Mouse (Mus musculus) left cerebral cortex, postnatal 14 days (tissue): ENCODE data around the gene Rexo4. TPM values are rescaled to one million over a fixed set of nuclear protein-coding genes. Genes with fewer than 3 reads are reported as not detected.

Experiments
- DNase-seq, 2 experiments: peaks; one replicate each; pipeline ENCODE4 v3.0.0; 2021 to 2022; ENCODE audit warnings: low spot score in 2 of 2, mixed read lengths in 1 of 2
- intact Hi-C: fragments of 180-260 bp; cut with DNase I; formaldehyde crosslinking; loops from one replicate; pipeline ENCODE4 v1.15.1; 2025
- total RNA-seq, 2 experiments: library from RNA; stranded (reverse); gene quantifications; 2 replicates each; pipeline ENCODE4 v1.2.3; 2021

Gene Rexo4
- total RNA-seq, 2 experiments from 2014 or later, result 49.8 to 58.4 TPM

GRCm38 (mm10) chr2:26914148-26914941 lies 49.8 kb downstream of the Rexo4 start:
- intact Hi-C loops, result loop anchor here (10.0 kb wide), 1 partner anchor 110 kb away; the partner anchor contains the start of gene Slc2a6
- no peak for DNase-seq

DNA sequence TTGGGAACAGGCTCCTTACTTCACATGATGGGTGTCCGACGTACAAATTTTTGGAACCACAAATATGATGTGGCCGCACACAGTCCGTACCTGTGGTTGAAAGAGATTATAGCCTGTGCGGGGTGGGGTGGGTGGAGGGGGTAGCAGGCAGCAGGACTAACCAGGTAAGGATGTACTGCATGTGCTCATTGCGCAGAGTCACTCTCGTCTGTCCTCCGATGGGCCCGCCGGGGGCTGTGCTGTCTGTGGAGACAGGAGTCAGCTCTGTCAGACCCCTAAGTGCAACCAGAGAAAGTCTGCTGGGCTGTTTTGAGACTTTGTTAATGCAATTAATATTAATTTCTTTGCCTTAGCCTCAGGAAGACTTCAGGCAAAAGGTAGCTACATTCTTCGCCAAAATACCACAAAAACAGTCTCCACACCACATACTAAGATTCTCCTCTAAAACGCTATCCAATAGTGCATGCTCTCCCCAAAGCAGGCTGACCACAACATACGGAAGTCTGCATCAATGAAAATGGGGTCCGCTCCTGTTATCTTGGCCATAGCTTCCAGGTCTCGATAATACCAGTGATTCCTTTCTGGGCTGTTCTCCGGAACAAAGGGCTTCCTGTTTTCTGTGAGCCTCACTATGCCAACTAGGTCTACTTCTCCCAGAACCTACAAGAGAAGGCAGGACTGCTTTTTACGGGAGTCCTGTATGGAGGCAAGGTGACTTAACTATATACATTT lies 50.6 kb downstream of the Rexo4 start:
- intact Hi-C loops, result loop anchor here (10.0 kb wide), 1 partner anchor 111 kb away; the partner anchor contains the start of gene Slc2a6
- DNase-seq, result no peak

DNA sequence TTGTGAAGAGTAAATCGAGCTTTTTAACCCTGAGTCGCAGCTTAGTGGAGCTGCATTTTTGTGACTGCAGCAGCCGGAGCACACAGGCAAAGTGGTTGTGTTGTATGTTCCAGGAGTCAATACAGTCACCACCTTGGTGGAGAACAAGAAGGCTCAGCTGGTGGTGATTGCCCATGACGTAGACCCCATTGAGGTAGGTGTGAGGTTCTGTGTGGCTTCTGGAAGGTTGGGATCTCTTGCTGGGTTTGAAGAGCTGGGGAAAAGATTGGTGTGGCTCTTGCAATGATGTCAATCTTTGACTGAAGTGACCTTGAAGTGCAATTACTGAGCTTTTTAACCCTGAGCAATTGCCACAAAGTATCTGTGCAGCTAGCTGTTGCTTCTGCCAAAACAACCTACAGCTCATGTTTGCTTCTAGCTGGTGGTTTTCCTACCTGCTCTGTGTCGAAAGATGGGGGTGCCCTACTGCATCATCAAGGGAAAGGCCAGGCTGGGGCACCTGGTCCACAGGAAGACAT lies 51.9 kb downstream of the Rexo4 start:
- intact Hi-C loops, result loop anchor here (10.0 kb wide), 1 partner anchor 112 kb away; the partner anchor contains the start of gene Slc2a6
- DNase-seq, result no peak

DNA sequence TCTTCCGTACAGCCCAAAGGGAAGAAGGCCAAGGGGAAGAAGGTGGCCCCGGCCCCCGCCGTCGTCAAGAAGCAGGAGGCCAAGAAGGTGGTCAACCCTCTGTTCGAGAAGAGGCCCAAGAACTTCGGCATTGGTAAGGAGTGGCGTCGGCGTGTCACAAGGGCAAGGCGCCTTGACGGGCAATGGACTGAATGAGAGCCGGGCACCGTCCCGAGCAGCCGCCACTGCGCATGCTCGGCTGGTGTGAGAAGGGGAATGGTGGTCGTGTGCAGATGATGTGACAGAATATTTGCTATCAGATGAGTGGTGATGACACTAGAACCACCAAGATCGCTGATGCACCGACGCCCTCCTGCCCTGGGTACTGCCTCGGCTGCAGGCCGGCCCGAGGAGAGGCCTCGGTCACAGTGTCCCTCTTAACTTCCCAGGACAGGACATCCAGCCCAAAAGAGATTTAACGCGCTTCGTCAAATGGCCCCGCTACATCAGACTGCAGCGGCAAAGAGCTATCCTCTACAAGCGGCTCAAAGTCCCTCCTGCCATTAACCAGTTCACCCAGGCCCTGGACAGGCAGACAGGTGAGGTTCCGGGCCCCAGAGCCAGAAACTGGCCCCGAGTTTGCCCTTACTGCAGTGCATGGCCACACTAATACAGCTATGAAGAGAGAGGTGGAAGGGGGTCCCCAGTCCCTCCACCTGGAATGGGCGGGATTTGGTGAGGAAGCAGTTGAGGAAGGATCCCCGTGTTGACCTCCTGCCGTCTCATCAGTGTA lies 53.0 kb downstream of the Rexo4 start:
- peak; percentile 62 to 80 for DNase-seq
- intact Hi-C loops, result loop anchor here (10.0 kb wide), 1 partner anchor 114 kb away; the partner anchor contains the start of gene Slc2a6

DNA sequence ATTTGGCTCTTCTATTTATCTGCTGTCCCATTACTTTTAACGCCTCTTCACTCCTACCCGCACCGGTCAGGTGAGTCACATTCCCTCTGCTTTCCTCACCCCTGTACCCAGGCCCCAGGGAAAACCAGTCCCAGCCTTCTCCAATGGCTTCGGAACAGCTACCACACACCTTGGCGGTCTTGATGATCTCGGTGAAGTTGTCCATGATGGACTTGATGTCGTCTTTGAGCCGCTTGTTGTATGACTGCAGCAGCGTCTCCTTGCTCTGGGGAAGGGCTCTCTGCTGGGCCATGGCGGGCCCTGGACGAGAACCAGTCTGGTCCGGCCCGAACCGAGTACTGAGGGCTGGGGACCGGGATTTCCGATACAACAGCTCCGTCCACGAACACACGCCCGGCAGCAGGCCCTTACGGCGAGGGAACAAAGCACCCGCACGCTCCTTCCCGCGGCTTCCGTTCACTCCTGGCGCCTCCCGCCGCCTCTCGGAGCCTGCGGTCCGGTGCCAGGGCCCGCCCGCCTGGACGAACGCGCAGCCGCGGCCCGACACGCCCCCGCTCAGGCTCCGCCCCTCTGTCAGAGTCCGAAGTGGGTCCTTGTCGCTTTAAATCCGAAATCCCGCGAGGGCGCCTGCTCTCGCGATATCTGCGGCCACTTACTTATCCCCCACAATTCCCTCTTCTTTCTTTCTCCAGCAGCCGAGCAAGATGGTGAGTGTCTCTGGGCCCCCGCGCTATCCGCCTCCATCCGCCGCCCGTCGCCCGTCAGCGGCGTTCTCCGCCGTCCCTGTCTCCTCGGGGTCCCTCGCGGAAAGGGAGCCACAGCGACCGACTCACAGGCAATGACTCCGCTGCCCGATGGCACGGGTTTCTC lies 53.8 kb downstream of the Rexo4 start, which contains the start of the genes Med22 and Rpl7a:
TSS of gene Med22 (minus strand) at position 554 of the 870 bp plus-strand sequence.
TSS of gene Rpl7a (plus strand) at position 641 of the 870 bp plus-strand sequence.
- intact Hi-C loops, result loop anchor here (10.0 kb wide), 1 partner anchor 114 kb away; the partner anchor contains the start of gene Slc2a6
- peak; percentile 100 for DNase-seq

DNA sequence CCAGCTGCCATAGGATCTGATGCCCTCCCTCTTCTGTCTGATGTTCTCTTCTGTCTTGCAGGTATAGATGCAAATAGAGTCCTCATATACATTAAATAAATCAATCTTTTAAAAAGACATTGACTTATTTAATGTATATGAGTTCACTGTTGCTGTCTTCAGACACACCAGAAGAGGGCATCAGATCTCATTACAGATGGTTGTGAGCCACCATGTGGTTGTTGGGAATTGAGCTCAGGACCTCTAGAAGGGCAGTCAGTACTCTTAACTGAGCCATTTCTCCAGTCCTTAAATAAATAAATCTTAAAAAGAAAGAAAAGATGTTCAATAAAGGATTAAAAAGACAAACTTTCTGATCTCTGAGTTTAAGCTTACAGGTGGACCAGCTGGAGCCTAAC lies 54.8 kb downstream of the Rexo4 start:
- intact Hi-C loops, result loop anchor here (10.0 kb wide), 1 partner anchor 265 kb away; no protein-coding TSS in a partner anchor
- DNase-seq, result no peak

DNA sequence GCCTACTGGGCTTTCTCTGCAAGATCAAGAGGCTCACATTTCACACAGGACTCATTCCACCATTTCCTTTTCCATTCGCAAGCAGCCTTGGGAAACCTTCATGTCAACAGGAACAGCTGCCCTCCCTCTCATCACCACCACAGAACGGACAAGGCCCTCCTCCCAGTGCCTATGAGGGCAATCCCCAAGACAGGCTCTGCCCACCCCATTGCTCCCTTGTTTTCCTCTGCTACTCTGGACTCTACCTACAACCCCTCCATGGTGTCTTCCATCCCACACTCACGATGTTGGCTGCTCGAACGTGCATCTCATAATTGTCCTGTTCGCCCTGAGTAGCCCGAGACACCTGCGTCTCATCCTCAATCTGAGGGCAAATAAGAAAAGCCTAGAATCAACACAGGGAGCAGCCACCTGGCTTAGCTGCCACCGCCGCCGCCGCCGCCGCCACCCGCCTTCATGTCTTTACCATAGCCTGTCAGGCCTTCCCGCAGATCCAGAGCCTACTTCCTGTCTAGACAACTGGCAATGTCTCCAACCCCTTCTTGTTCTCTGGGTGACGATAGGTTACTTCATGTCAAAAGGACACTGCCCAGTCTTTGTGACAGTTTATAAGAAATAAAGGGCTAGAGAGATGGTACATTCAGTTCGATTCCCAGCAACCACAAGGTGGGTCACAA lies 55.3 kb downstream of the Rexo4 start:
- intact Hi-C loops, result loop anchor here (10.0 kb wide), 1 partner anchor 264 kb away; no protein-coding TSS in a partner anchor
- no peak for DNase-seq

GRCm38 (mm10) chr2:26907109-26907508 lies 57.1 kb downstream of the Rexo4 start:
- DNase-seq, result no peak
- intact Hi-C loops, result loop anchor here (10.0 kb wide), 1 partner anchor 262 kb away; no protein-coding TSS in a partner anchor

GRCm38 (mm10) chr2:26906431-26906830 lies 57.8 kb downstream of the Rexo4 start:
- intact Hi-C loops, result loop anchor here (10.0 kb wide), 1 partner anchor 262 kb away; no protein-coding TSS in a partner anchor
- no peak for DNase-seq

DNA sequence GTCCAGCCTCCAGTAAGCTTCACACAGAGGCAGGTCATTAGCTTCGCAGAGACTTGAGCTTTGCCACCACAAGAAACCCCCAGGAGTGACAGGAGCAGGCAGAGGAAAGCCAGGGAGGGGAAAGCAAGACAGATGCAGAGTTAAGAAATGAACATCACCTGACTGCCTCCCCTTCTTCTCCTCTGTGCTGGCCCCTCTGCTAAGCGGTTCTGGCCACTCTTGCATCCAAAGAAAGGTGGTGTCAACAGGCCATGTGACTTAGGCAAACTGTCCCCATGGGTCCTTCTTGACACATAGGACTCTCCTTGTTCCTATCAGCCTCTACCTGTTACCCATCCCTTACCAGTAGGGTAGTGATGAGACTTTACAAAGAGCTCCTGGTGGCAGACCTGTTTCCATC lies 58.2 kb downstream of the Rexo4 start:
- no peak for DNase-seq
- intact Hi-C loops, result loop anchor here (10.0 kb wide), 1 partner anchor 261 kb away; no protein-coding TSS in a partner anchor

Other genes starting within 250 kb of the Rexo4 start
- not detected for gene Abo, start 99.4 kb downstream of the Rexo4 start, total RNA-seq
- gene Surf6, start 61.5 kb downstream of the Rexo4 start, total RNA-seq, result 10 to 100 TPM; 26.4 to 27.5 TPM
- gene Med22, start 53.7 kb downstream of the Rexo4 start, total RNA-seq, result 10 to 100 TPM; 45.2 to 46.5 TPM
- 100 to 1,000 TPM; 255 to 280 TPM for gene Rpl7a, start 53.6 kb downstream of the Rexo4 start, total RNA-seq
- 10 to 100 TPM; 30.8 to 38.9 TPM for gene Surf2, start 48.0 kb downstream of the Rexo4 start, total RNA-seq
- gene Surf1, start 47.9 kb downstream of the Rexo4 start, total RNA-seq, result 10 to 100 TPM; 82.5 to 87.3 TPM
- gene Surf4, start 30.5 kb downstream of the Rexo4 start, total RNA-seq, result 10 to 100 TPM; 59.8 to 60.8 TPM
- under 1 TPM; 0.15 TPM for gene Stkld1, start 30.3 kb downstream of the Rexo4 start, total RNA-seq
- 1 to 10 TPM; 2.0 to 2.7 TPM for gene Adamts13, start 9.0 kb upstream of the Rexo4 start, total RNA-seq
- 10 to 100 TPM; 50.4 to 51.0 TPM for gene Cacfd1, start 45.5 kb upstream of the Rexo4 start, total RNA-seq
- gene Slc2a6, start 63.6 kb upstream of the Rexo4 start, total RNA-seq, result 10 to 100 TPM; 44.8 to 49.1 TPM
- gene Mymk, start 107.8 kb upstream of the Rexo4 start, total RNA-seq, result 1 to 10 TPM in 1 of 2 experiments, under 1 TPM in 1; 0.92 to 1.1 TPM
- 10 to 100 TPM; 27.4 to 29.3 TPM for gene Adamtsl2, start 115.0 kb upstream of the Rexo4 start, total RNA-seq
- gene Fam163b, start 178.1 kb upstream of the Rexo4 start, total RNA-seq, result 100 to 1,000 TPM; 142 to 143 TPM
- 1 to 10 TPM; 1.3 to 1.8 TPM for gene Dbh, start 200.8 kb upstream of the Rexo4 start, total RNA-seq